Mouse (Mus musculus): ENCODE results near the gene Ckm.

Gene Ckm

GRCm38 (mm10) chr7:19466602-19467145, 62.1 kb downstream of the Ckm start:
- DNase-seq (ENCODE audit: low spot score) = no peak

- no peak for DNase-seq (ENCODE audit: low spot score)
Measured at GRCm38 (mm10) chr7:19467638-19468037, 63.1 kb downstream of the Ckm start.

GRCm38 (mm10) chr7:19468279-19468678, 63.7 kb downstream of the Ckm start:
- DNase-seq (ENCODE audit: low spot score) = no peak

- DNase-seq (ENCODE audit: low spot score) = no peak
Measured at GRCm38 (mm10) chr7:19469404-19469803, 64.8 kb downstream of the Ckm start.

- DNase-seq (ENCODE audit: low spot score) = no peak
Measured at GRCm38 (mm10) chr7:19470308-19470707, 65.7 kb downstream of the Ckm start.

GRCm38 (mm10) chr7:19472403-19472802, 67.8 kb downstream of the Ckm start:
- no peak for DNase-seq (ENCODE audit: low spot score)
